Mouse (Mus musculus) C2C12 (cell line): Measurements from ENCODE around the gene Sec14l2. TPM values are rescaled to one million over a fixed set of nuclear protein-coding genes. Genes with fewer than 3 reads are reported as not detected.

Source experiments
- H3K27me3 ChIP-seq: one replicate; pipeline ENCODE4 v1.6.1; 2011; ENCODE audit not compliant: control insufficient read depth, insufficient read depth, insufficient read length
- H3K36me3 ChIP-seq: one replicate; pipeline ENCODE4 v1.6.1; 2011; ENCODE audit not compliant: control insufficient read depth, insufficient read depth
- H3K4me3 ChIP-seq: one replicate; pipeline ENCODE4 v1.5.1; 2011; ENCODE audit warnings: mild to moderate bottlenecking, control low read depth; ENCODE audit not compliant: poor library complexity, insufficient read depth, severe bottlenecking
- H3K79me2 ChIP-seq: one replicate; pipeline ENCODE4 v1.6.1; 2011; ENCODE audit not compliant: control insufficient read depth, insufficient read depth
- H3K79me3 ChIP-seq: one replicate; pipeline ENCODE4 v1.6.1; 2011; ENCODE audit warnings: low read depth, control low read depth
- H3ac ChIP-seq: one replicate; pipeline ENCODE3; 2011; ENCODE audit warnings: low read depth; ENCODE audit not compliant: control insufficient read depth, insufficient read length
- CEBPB ChIP-seq: IDR thresholded peaks from one replicate; pipeline ENCODE4 v1.6.1; 2011; ENCODE audit warnings: low read depth, mild to moderate bottlenecking, control low read depth, moderate library complexity
- CTCF ChIP-seq: IDR thresholded peaks from one replicate; pipeline ENCODE4 v1.5.1; 2011; ENCODE audit not compliant: control insufficient read depth, insufficient read depth, insufficient read length
- FOSL1 ChIP-seq: IDR thresholded peaks from one replicate; pipeline ENCODE4 v1.8.0; 2011; ENCODE audit warnings: mild to moderate bottlenecking, low read length; ENCODE audit not compliant: poor library complexity, insufficient read depth, severe bottlenecking
- MAX ChIP-seq: IDR thresholded peaks from one replicate; pipeline ENCODE4 v1.6.1; 2011; ENCODE audit warnings: mild to moderate bottlenecking, control low read depth
- MYOD1 ChIP-seq: IDR thresholded peaks from one replicate; pipeline ENCODE4 v1.6.1; 2011; ENCODE audit warnings: low read depth; ENCODE audit not compliant: control insufficient read depth, insufficient read length
- MYOG ChIP-seq: IDR thresholded peaks from one replicate; pipeline ENCODE4 v1.6.1; 2011; ENCODE audit not compliant: control insufficient read depth, insufficient read length; ENCODE audit errors: extremely low read depth
- USF1 ChIP-seq: IDR thresholded peaks from one replicate; pipeline ENCODE4 v1.6.1; 2011; ENCODE audit warnings: low read depth, mild to moderate bottlenecking, control low read depth, moderate library complexity
- polyA plus RNA-seq: library from polyadenylated mRNA; unstranded; fragments of >200 nt; fragmentation: generic; extraction: Trizol; gene quantifications from one replicate; pipeline ENCODE4 v1.2.1, GENCODE M21; 2012; ENCODE audit warnings: missing spikeins

Gene Sec14l2
- polyA plus RNA-seq, 1 experiment = 7.3 TPM

- H3ac ChIP-seq = no peak overlapping the region
- H3K79me3 ChIP-seq = no peaks in the 10 kb centered on the region
- H3K4me3 ChIP-seq = no peak overlapping the region
- peaks cover 3% of the 10 kb centered on the region for H3K27me3 ChIP-seq
- H3K36me3 ChIP-seq = no peaks in the 10 kb centered on the region
- TF ChIP-seq FOSL1 (no peak), MAX (no peak), MYOD1 (no peak), MYOG (no peak), USF1 (no peak), CTCF (no peak), CEBPB (no peak)
- no peaks in the 10 kb centered on the region for H3K79me2 ChIP-seq
Measured at GRCm38 (mm10) chr11:4078267-4078933, 44.8 kb downstream of the Sec14l2 start.

GRCm38 (mm10) chr11:4076633-4077032, 46.6 kb downstream of the Sec14l2 start:
- Histone ChIP-seq H3K27me3 (peaks cover 3% of the 10 kb centered on the region), H3K79me2 (no peaks in the 10 kb centered on the region), H3K4me3 (no peak overlapping the region), H3K79me3 (no peaks in the 10 kb centered on the region), H3ac (no peak overlapping the region), H3K36me3 (no peaks in the 10 kb centered on the region)
- TF ChIP-seq CTCF (no peak), MYOG (no peak), MYOD1 (no peak), USF1 (no peak), MAX (no peak), CEBPB (no peak), FOSL1 (no peak)

GRCm38 (mm10) chr11:4069664-4070063, 53.6 kb downstream of the Sec14l2 start:
- TF ChIP-seq CTCF (no peak), CEBPB (no peak), MYOG (no peak), MYOD1 (no peak), FOSL1 (no peak), MAX (no peak), USF1 (no peak)
- Histone ChIP-seq H3K4me3 (no peak overlapping the region), H3K27me3 (peaks cover 9% of the 10 kb centered on the region), H3K79me3 (no peaks in the 10 kb centered on the region), H3K36me3 (no peaks in the 10 kb centered on the region), H3ac (no peak overlapping the region), H3K79me2 (no peaks in the 10 kb centered on the region)

- Histone ChIP-seq H3K4me3 (no peak within 1 kb of the TSS), H3ac (no peak within 1 kb of the TSS), H3K79me3 (no peaks in the 10 kb centered on the region), H3K79me2 (no peaks in the 10 kb centered on the region), H3K36me3 (no peaks in the 10 kb centered on the region), H3K27me3 (peaks cover 32% of the 10 kb centered on the region)
- no peak for TF ChIP-seq MYOG
- TF ChIP-seq MYOD1 = no peak
- TF ChIP-seq CEBPB = no peak
- no peak for TF ChIP-seq USF1
- no peak for TF ChIP-seq CTCF
- TF ChIP-seq MAX = no peak
- TF ChIP-seq FOSL1 = no peak
Measured at GRCm38 (mm10) chr11:4064627-4065122, 58.5 kb downstream of the Sec14l2 start, which contains the start of gene Sec14l3. Gene Sec14l3, plus strand, starts transcription at chr11:4064841.

GRCm38 (mm10) chr11:4062981-4063380, 60.2 kb downstream of the Sec14l2 start:
- no peak overlapping the region for H3K4me3 ChIP-seq
- TF ChIP-seq MYOD1 (no peak), CEBPB (no peak), USF1 (no peak), CTCF (no peak), MYOG (no peak), MAX (no peak), FOSL1 (no peak)
- no peaks in the 10 kb centered on the region for H3K36me3 ChIP-seq
- peaks cover 39% of the 10 kb centered on the region for H3K27me3 ChIP-seq
- no peaks in the 10 kb centered on the region for H3K79me2 ChIP-seq
- H3ac ChIP-seq = no peak overlapping the region
- no peaks in the 10 kb centered on the region for H3K79me3 ChIP-seq

GRCm38 (mm10) chr11:4062523-4062922, 60.7 kb downstream of the Sec14l2 start:
- Histone ChIP-seq H3K79me2 (no peaks in the 10 kb centered on the region), H3K36me3 (no peaks in the 10 kb centered on the region), H3ac (no peak overlapping the region), H3K27me3 (peaks cover 39% of the 10 kb centered on the region), H3K79me3 (no peaks in the 10 kb centered on the region), H3K4me3 (no peak overlapping the region)
- TF ChIP-seq CTCF (no peak), MAX (no peak), FOSL1 (no peak), MYOD1 (no peak), MYOG (no peak), USF1 (no peak), CEBPB (no peak)
